Mouse (Mus musculus) erythroblast, embryonic 14.5 days (primary cell): Measurements from ENCODE around the gene Tcl1b5.

ENCODE experiments used
- GATA1 ChIP-seq: IDR thresholded peaks from 2 replicates; pipeline ENCODE4 v1.6.1; 2012; ENCODE audit warnings: low read length, inconsistent platforms, mixed read lengths
- TAL1 ChIP-seq: IDR thresholded peaks from 3 replicates; pipeline ENCODE4 v1.6.1; 2012; ENCODE audit warnings: low read length, inconsistent platforms, mixed read lengths

DNA sequence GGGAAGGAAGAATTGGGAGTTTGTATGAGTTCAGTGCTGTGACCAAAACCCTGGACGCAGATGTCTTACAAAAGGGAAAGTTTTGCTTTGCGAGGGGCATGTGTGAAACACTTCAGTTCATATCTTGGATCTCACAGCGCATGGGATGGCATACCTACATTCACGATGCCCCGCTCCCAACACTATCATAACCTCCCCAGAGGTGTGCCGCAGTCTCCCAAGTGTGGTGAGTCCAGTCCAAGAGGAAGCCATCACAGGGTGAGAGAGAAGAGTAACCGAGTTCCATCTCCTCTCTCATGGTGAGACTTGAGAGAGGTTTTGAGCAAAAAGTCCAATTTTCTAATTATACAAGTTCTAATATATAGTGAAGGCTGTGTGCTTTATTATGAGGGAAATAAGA, 33.1 kb downstream of the Tcl1b5 start:
- no peak for TF ChIP-seq GATA1
- no peak for TF ChIP-seq TAL1
